Mouse (Mus musculus): ENCODE measurements around the gene Fbxl15.

- TF ChIP-seq GATA1 (IDR thresholded peaks at IDR 0.05; ENCODE audit: low read length) (no peak), TAL1 (IDR thresholded peaks at IDR 0.05; ENCODE audit: low read length) (no peak)
Observed at GRCm38 (mm10) chr19:46305432-46306267, 22.3 kb upstream of the Fbxl15 start.

Data from erythroblast, embryonic 14.5 days (primary cell).